Mouse (Mus musculus) ZHBTc4 (cell line): ENCODE results near the gene Gm28729.
A peak's percentile ranks its signal among the peaks of the same experiment; 100 is the strongest.

Experiments
- DNase-seq: peaks from one replicate; pipeline ENCODE4 v3.0.0-alpha.2; 2011; ENCODE audit warnings: low read depth, low spot score

The Gm28729 gene

GRCm38 (mm10) chr9:96469556-96470265 is 55.4 kb downstream of the Gm28729 start:
- DNase-seq: peak; percentile 81

- DNase-seq: no peak
Observed at GRCm38 (mm10) chr9:96463708-96464107, 61.4 kb downstream of the Gm28729 start.

GRCm38 (mm10) chr9:96461607-96462006 is 63.5 kb downstream of the Gm28729 start:
- peak; percentile 72 for DNase-seq

- DNase-seq: no peak
Observed at GRCm38 (mm10) chr9:96460117-96460865, 64.8 kb downstream of the Gm28729 start.

- DNase-seq: no peak
Observed at GRCm38 (mm10) chr9:96455618-96456017, 69.4 kb downstream of the Gm28729 start.

- no peak for DNase-seq
Observed at GRCm38 (mm10) chr9:96452956-96453355, 72.1 kb downstream of the Gm28729 start.

GRCm38 (mm10) chr9:96450900-96451720 is 74.0 kb downstream of the Gm28729 start:
- no peak for DNase-seq

GRCm38 (mm10) chr9:96449514-96449913 is 75.5 kb downstream of the Gm28729 start:
- no peak for DNase-seq

GRCm38 (mm10) chr9:96445351-96445750 is 79.7 kb downstream of the Gm28729 start:
- no peak for DNase-seq

- DNase-seq: no peak
Observed at GRCm38 (mm10) chr9:96442081-96442480, 83.0 kb downstream of the Gm28729 start.

GRCm38 (mm10) chr9:96438334-96438871 is 86.7 kb downstream of the Gm28729 start:
- DNase-seq: peak; percentile 49

- DNase-seq: peak; percentile 86
Observed at GRCm38 (mm10) chr9:96437805-96438333, 87.2 kb downstream of the Gm28729 start.

GRCm38 (mm10) chr9:96436901-96437804 is 87.9 kb downstream of the Gm28729 start:
- no peak for DNase-seq
